Mouse (Mus musculus) testis, adult 2 months (tissue): ENCODE measurements at regions not wholly inside any gene's neighbourhood (a gene's known extent, or its start where the extent isn't known, plus 50 kb on each side); places are given as distances from the start of the nearest gene placed in this dataset.

Experiments used
- CTCF ChIP-seq: fragments of 200-500 bp; IDR thresholded peaks from 2 replicates; pipeline ENCODE4 v1.5.1; 2012; ENCODE audit warnings: low read depth, mild to moderate bottlenecking, inconsistent platforms, low read length, moderate library complexity; ENCODE audit not compliant: control insufficient read depth, insufficient read depth, insufficient replicate concordance
- POLR2A ChIP-seq: fragments of 200-500 bp; IDR thresholded peaks from 2 replicates; pipeline ENCODE4 v1.6.1; 2012; ENCODE audit warnings: low read depth, mild to moderate bottlenecking, inconsistent platforms, low read length, moderate library complexity; ENCODE audit not compliant: control insufficient read depth

GRCm38 (mm10) chr14:14544236-14544635 is 143.1 kb downstream of the Olfr721-ps1 start:
- TF ChIP-seq CTCF (no peak), POLR2A (no peak)
